Comparison of ENCODE assay signal across 12 mouse cellular contexts in genomic region chr13:51912994-51913393, GRCm38 (mm10).
"Had no signal": no experiment of that assay in that cellular context is flagged by ENCODE, and none has a peak within 500 bp of the region (broad histone marks: within the 10 kb centered on the region; RNA-seq: fewer than 3 reads in every experiment).

No protein-coding gene starts in this region.

- ATAC-seq: liver, embryonic 12.5 days; midbrain, embryonic 15.5 days had no signal

- H3K27me3 ChIP-seq: kidney, embryonic 15.5 days; limb, embryonic 15.5 days had no signal

- DNase-seq: lung, embryonic 14.5 days; lung, postnatal 10 days; thymus, postnatal 36 days had no signal

- H3K4me2 ChIP-seq: kidney, embryonic 15.5 days; limb, embryonic 15.5 days; liver, embryonic 12.5 days; lung, embryonic 14.5 days; midbrain, embryonic 11.5 days; midbrain, embryonic 15.5 days; neural tube, embryonic 12.5 days had no signal

- H3K4me3 ChIP-seq: kidney, embryonic 15.5 days; left cerebral cortex, adult 2 months; limb, embryonic 15.5 days; liver, embryonic 12.5 days; megakaryocyte, embryonic 14.5 days; midbrain, embryonic 15.5 days; neural tube, embryonic 12.5 days had no signal

- H3K36me3 ChIP-seq: kidney, embryonic 15.5 days; limb, embryonic 15.5 days; liver, embryonic 12.5 days; midbrain, embryonic 15.5 days; neural tube, embryonic 12.5 days had no signal

- H3K9ac ChIP-seq: kidney, embryonic 15.5 days; limb, embryonic 15.5 days; liver, embryonic 12.5 days; lung, embryonic 14.5 days; midbrain, embryonic 15.5 days; neural tube, embryonic 12.5 days had no signal

- H3K9me3 ChIP-seq: kidney, embryonic 15.5 days; limb, embryonic 15.5 days; liver, embryonic 12.5 days; midbrain, embryonic 15.5 days; neural tube, embryonic 12.5 days had no signal

- H3K27ac ChIP-seq: left cerebral cortex, adult 2 months; limb, embryonic 15.5 days; liver, embryonic 12.5 days; macrophage; midbrain, embryonic 15.5 days; neural tube, embryonic 12.5 days had no signal
